Mouse (Mus musculus): ENCODE measurements at regions not wholly inside any gene's neighbourhood (a gene's known extent, or its start where the extent isn't known, plus 50 kb on each side); places are given as distances from the start of the nearest gene placed in this dataset.
"Not testable (repeated sequence)": the region's sequence is repeated elsewhere in the genome, so short reads cannot be mapped to it uniquely, and the experiment has no call there.

- peak; percentile 22 for DNase-seq (ENCODE audit: low read depth, low spot score)
These were observed 108.8 kb upstream of the Fhl2 start for GRCm38 (mm10) chr1:43305349-43306278.

- DNase-seq (ENCODE audit: low read depth, low spot score): no peak
These were observed 114.2 kb upstream of the Fhl2 start for GRCm38 (mm10) chr1:43310711-43311695.

GRCm38 (mm10) chr1:43316331-43316730 lies 119.5 kb upstream of the Fhl2 start:
- DNase-seq (ENCODE audit: low read depth, low spot score): not testable (repeated sequence)

GRCm38 (mm10) chr1:43317076-43317871 lies 120.5 kb upstream of the Fhl2 start:
- DNase-seq (ENCODE audit: low read depth, low spot score): no peak

GRCm38 (mm10) chr1:43333488-43333887 lies 110.9 kb upstream of the Nck2 start:
- DNase-seq (ENCODE audit: low read depth, low spot score): peak; percentile 5

- DNase-seq (ENCODE audit: low read depth, low spot score): no peak
These were observed 107.1 kb upstream of the Nck2 start for GRCm38 (mm10) chr1:43337168-43337784.

- DNase-seq (ENCODE audit: low read depth, low spot score): peak; percentile 68
These were observed 106.1 kb upstream of the Nck2 start for GRCm38 (mm10) chr1:43338096-43338915.

- no peak for DNase-seq (ENCODE audit: low read depth, low spot score)
These were observed 101.5 kb upstream of the Nck2 start for GRCm38 (mm10) chr1:43342848-43343247.

GRCm38 (mm10) chr1:43343410-43343809 lies 101.0 kb upstream of the Nck2 start:
- no peak for DNase-seq (ENCODE audit: low read depth, low spot score)

- no peak for DNase-seq (ENCODE audit: low read depth, low spot score)
These were observed 100.4 kb upstream of the Nck2 start for GRCm38 (mm10) chr1:43344001-43344400.

GRCm38 (mm10) chr1:43347152-43347551 lies 97.2 kb upstream of the Nck2 start:
- no peak for DNase-seq (ENCODE audit: low read depth, low spot score)

GRCm38 (mm10) chr1:43349966-43350365 lies 94.4 kb upstream of the Nck2 start:
- DNase-seq (ENCODE audit: low read depth, low spot score): no peak

- DNase-seq (ENCODE audit: low read depth, low spot score): no peak
These were observed 86.2 kb upstream of the Nck2 start for GRCm38 (mm10) chr1:43358191-43358590.

GRCm38 (mm10) chr1:43359662-43360061 lies 84.7 kb upstream of the Nck2 start:
- DNase-seq (ENCODE audit: low read depth, low spot score): no peak

GRCm38 (mm10) chr1:43360291-43360690 lies 84.1 kb upstream of the Nck2 start:
- no peak for DNase-seq (ENCODE audit: low read depth, low spot score)

GRCm38 (mm10) chr1:43360741-43361140 lies 83.6 kb upstream of the Nck2 start:
- no peak for DNase-seq (ENCODE audit: low read depth, low spot score)

- DNase-seq (ENCODE audit: low read depth, low spot score): no peak
These were observed 82.9 kb upstream of the Nck2 start for GRCm38 (mm10) chr1:43361455-43361863.

- no peak for DNase-seq (ENCODE audit: low read depth, low spot score)
These were observed 82.2 kb upstream of the Nck2 start for GRCm38 (mm10) chr1:43362136-43362535.

GRCm38 (mm10) chr1:43363178-43363577 lies 81.2 kb upstream of the Nck2 start:
- DNase-seq (ENCODE audit: low read depth, low spot score): no peak

- DNase-seq (ENCODE audit: low read depth, low spot score): no peak
These were observed 77.9 kb upstream of the Nck2 start for GRCm38 (mm10) chr1:43366433-43366832.
